Mouse (Mus musculus) kidney, postnatal 4 days (tissue): ENCODE results near the gene Pla2g3.

Experiments
- DNase-seq, 2 experiments: peaks; one replicate each; pipeline ENCODE4 v3.0.0; 2021; ENCODE audit warnings: mixed read lengths in 2 of 2

The Pla2g3 gene

DNA sequence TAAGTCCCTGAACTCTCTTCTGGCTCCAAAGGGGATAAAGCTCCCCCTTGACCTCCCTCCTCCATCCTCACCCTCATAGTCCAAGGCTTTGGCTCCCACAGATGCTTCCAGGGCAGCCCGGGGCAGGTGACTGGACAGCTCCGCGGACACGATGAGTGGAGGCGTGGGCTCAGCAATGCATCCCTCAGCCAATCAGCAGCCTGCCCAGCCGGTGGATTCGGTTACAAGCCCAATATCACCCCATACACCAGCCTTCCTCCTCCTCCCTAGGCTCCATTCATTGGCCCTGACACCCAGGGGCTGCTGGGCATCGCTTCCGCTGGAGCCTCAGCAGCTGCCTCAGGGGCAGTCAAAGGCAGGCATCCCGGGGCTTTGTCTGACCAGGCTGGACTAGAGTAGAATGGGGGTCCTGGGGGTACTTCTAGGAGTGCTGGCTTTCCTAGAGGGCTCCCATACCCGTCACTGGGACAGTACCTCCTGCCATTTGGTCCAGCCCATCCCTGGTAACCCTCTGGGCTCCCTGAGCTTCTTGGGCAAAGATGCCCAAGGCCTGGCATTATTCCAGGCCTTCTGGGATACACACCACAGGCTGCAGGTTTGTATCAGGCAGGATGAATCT, at the start of gene Pla2g3:
Gene Pla2g3, plus strand, starts transcription at position 333 of the 619 bp plus-strand sequence.
- peak; percentile 18 to 34 for DNase-seq

DNA sequence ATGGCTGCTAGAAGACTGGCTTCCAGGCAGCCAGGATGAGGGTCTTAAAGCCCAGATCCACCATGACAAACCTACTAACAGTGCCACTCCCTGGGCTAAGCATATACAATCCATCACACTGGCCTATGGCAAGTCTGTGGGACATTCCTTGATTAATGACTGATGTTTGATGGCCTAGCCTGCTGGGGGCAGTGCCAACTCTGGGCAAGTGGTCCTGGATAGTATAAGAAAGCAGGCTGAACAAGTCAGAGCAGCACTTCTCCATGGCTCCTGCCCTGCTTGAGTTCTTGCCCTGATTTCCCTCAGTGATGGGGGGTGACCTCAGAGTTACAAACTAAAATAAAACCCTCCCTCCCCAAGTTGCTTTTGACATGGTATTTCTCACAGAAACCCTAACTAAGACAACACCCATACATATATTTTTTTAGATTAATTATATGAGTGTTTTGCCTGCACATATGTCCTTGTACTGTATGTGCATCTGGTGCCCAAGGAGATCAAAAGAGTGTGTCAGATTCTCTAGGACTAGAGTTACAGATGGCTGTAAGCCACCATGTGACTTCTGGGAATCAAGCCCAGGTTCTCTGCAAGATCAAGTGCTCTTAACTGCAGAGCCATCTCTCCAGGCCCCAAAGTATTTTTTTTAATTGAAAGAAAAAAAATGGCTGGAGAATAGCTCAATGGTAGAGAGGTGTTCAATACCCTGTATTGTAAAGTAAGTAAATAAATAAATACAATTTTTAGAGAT, 46.2 kb upstream of the Pla2g3 start:
- DNase-seq, result no peak

- DNase-seq, result no peak
These were observed 45.4 kb upstream of the Pla2g3 start for GRCm38 (mm10) chr11:3442677-3443076.

DNA sequence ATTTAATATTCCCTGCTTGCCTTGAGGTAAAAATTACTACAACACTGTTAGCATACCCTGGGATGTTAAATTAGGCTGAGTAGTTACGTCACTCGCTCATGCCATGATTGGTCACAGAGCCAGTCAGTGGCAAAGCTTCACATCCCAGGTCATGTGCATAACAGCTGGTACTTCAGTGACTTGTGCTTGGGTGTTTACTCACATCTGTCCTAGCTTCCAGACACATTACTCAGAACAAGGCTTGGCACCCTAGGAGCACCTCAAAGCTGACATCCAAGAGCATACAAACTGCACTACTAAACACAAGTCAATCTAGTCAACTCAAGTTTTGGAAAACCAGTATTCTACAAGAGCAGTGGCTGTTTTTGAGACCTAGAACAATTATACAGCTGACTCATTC, 45.0 kb upstream of the Pla2g3 start:
- DNase-seq, result no peak

DNA sequence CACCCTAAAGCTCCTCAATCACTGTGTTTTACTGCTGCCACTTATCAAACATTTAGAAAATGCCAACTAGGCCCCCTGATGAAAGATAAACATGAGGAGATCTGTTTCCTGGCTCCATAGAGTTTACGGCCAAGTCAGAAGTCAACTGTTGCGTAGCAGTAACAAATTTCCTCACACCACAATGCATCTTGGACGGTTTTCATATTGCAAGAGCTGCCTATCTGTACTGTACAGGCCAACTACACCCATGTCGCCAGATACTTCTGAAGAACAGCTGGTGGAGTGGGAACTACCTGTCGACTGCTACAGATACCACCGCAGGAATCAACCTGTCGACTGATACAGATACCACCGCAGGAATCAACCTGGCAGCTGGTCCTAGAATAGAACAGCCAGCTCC, 43.2 kb upstream of the Pla2g3 start:
- DNase-seq, result no peak

- peak; percentile 62 to 75 for DNase-seq
These were observed 36.4 kb upstream of the Pla2g3 start for GRCm38 (mm10) chr11:3451701-3452163.

DNA sequence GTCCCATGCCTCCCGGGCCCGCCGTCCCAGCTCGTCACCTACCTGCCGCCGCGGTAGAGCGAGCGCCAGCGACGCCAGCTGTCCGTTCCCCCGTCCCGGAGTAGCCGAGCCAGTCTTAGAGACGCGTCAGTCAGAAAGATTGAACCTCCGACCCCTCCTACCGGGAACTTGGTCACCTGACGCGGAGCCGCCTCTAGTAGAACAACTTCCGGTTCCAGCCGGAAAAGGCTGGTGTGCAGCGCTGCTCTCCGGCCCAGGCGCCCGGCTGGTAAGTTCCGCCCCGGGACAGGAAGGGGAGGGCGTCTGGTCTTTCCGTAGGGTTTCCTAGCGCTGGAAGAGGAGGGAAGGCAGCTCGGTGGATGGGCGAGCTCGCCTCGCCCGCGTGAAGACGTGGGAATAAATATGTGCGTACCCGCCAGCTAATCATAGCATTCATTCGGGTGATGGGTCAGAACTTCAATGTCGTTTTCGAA, 35.9 kb upstream of the Pla2g3 start, which contains the start of gene Rnf185:
Gene Rnf185, minus strand, starts transcription at position 197 of the 473 bp plus-strand sequence.
- peak; percentile 93 to 95 for DNase-seq

GRCm38 (mm10) chr11:3452769-3453168, 35.3 kb upstream of the Pla2g3 start:
- peak; percentile 60 to 70 for DNase-seq

- peak; percentile 15 to 46 for DNase-seq
These were observed 34.6 kb upstream of the Pla2g3 start for GRCm38 (mm10) chr11:3453467-3453866.

- no peak for DNase-seq
These were observed 33.6 kb upstream of the Pla2g3 start for GRCm38 (mm10) chr11:3454506-3454905.

DNA sequence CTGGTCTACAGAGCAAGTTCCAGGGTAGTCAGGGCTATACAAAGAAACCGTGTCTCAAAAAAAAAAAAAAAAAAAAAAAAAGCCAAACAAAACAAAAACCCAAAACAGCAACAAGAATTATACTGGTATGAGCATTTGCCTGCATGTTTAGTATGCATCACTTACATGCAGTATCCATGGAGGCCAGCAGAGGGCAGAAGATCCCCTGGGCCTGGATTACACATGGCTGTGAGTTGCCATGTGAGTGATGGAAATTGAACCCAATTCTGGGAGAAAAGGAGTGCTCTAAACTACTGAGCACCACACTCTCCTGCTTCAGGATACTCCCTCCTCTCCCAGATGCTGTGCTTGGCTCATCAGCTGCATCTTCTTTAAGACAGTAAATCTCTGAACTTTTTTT, 31.7 kb upstream of the Pla2g3 start:
- peak; percentile 85 for DNase-seq

DNA sequence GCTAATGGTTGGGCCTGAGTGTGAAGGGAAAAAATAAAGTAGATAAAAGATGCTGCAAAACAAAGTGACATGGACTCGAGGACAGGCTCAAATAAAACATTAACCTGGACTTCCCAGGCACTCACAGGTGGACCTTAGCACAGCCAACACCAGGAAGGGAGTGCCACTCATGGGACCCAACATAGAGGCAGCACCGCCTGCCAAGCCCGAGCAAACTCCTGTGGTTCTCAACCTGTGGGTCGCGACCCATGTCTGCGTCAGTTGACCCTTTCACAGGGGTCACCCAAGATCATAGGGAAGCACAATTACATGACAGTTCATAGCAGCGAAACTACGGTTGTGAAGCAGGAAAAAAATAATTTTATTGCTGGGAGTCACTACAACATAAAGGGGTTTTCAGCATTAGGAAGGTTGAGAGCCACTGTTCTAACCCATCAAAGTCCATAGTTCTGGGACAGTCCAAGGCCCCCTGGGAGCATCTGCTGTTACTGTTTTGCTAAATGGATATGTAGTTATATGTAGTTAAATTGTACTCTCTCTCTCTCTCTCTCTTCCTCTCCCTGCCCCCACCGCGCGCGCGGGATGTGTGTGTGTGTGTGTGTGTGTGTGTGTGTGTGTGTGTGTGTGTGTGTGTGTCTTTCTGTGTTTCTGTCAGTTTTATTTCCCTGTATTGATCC, 29.5 kb upstream of the Pla2g3 start:
- peak; percentile 10 to 35 for DNase-seq

- peak; percentile 11 to 37 for DNase-seq
These were observed 29.0 kb upstream of the Pla2g3 start for GRCm38 (mm10) chr11:3459105-3459468.

DNA sequence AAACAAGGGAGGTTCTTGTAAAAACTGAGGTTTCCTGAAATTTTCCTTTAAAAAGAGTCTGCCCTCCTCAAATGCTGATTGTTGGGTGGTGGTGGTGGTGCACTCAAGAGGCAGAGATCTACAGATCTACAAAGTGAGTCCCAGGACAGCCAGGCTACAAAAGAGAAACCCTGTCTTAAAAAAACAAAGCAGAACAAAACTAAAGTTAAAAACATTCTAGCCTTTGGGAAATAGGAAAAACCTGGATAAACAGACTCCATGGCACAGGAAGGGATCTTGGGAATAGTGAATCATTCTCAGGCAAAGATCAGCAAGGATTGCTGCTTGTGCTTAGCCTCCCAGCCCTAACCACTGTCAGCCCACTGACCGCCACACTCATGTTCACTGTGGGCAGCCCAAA, 25.2 kb upstream of the Pla2g3 start:
- no peak for DNase-seq

- DNase-seq, result peak; percentile 14 to 49
These were observed 16.6 kb upstream of the Pla2g3 start for GRCm38 (mm10) chr11:3471448-3471850.

GRCm38 (mm10) chr11:3472484-3472883, 15.6 kb upstream of the Pla2g3 start:
- peak; percentile 93 for DNase-seq

GRCm38 (mm10) chr11:3474480-3475115, 13.5 kb upstream of the Pla2g3 start:
- peak; percentile 25 to 34 for DNase-seq

- DNase-seq, result no peak
These were observed 12.6 kb upstream of the Pla2g3 start for GRCm38 (mm10) chr11:3475489-3475888.

DNA sequence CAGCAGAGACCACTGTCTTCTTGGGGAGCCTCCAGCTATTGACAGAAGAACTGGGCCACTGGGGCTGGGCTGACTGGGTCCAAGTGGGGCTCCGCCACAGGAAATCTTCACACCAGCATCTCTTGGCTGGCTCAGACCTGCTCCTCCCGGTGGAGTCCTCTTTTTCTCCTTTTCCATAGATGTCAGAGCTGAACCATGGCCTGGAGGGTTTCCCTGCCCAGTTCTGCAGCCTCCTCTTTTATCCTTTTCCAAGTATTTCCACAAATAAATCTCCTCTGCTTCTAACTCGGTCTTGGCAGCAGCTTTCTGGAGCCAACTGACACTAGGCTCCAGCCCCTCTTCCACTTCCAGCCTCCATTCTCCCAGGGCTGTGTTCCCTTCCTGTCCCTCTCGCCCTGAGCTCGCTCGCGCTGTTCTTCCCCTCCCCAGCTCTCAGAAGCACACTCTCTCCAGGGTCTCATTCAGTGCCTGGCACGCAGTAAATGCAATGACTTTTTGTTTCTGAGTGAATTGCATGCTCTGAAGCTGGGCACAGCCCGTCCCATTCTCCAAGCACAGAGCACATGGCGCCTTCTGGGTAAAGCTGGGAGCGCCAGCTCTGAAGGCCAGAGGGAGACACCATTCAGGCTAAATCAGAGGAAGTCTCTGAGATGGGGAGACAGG, 4.0 kb upstream of the Pla2g3 start:
- no peak for DNase-seq

GRCm38 (mm10) chr11:3486349-3486748, 1.7 kb upstream of the Pla2g3 start:
- no peak for DNase-seq

GRCm38 (mm10) chr11:3489036-3489435, 952 bp downstream of the Pla2g3 start:
- DNase-seq, result no peak

DNA sequence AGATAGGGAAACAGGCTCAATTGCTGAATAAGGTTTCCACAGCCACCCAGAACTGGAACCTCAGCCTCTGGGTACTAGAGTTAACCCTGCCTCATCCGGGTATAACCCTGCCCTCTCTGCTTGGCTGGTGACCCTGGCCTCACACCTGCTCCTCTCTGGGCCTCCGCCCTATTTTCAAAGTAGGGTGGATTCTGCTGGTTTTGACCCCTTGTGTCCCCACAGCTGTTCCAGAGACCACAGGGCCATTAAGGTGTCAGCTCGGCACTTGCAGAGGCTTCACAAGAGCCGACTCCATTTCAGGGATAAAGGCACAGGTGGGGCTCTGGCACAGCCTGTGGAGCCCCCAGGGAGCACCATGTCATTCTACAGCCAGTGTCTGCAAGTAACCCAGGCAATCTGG, 4.7 kb downstream of the Pla2g3 start:
- DNase-seq, result no peak

DNA sequence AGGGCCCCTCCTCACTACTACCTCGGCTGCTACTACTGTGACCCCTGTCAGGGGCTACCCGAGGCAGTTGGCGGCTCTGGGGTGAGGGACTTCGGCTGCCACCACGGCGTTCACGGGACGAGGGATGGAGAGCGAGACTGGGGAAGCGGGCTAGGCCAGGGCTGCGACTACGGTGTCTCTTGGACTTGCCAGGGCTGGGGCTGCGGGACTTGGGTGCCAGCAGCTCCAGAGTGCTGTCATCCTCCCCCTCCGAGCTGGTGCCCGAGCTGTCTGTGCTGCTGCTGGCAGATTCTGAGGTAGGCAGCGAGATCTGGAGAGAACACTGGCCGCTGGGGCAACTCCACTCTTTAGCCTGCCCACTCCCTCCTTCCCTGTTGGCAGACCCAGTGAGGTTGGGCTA, 6.8 kb downstream of the Pla2g3 start:
- no peak for DNase-seq
